Mouse (Mus musculus) lung, postnatal 0 days (tissue): ENCODE results near the gene Tagln2.

Source experiments
- CTCF ChIP-seq: IDR thresholded peaks from 2 replicates; pipeline ENCODE4 v1.5.1; 2016; ENCODE audit warnings: antibody characterized with exemption, mild to moderate bottlenecking
- EP300 ChIP-seq: IDR thresholded peaks from 2 replicates; pipeline ENCODE4 v1.6.1; 2016; ENCODE audit warnings: antibody characterized with exemption, mild to moderate bottlenecking, control low read depth

GRCm38 (mm10) chr1:172525027-172525764 lies 25.3 kb downstream of the Tagln2 start:
- TF ChIP-seq EP300 (peak; percentile 91), CTCF (peak; percentile 66)
